Mouse (Mus musculus): Measurements from ENCODE around the gene Pnkd. TPM values are rescaled to one million over a fixed set of nuclear protein-coding genes. Genes with fewer than 3 reads are reported as not detected.
A peak's percentile ranks its signal among the peaks of the same experiment; 100 is the strongest.

Pnkd gene
- polyA plus RNA-seq, 1 experiment from 2014 or later, result 119 TPM

GRCm38 (mm10) chr1:74302229-74302628 is 17.5 kb downstream of the Pnkd start:
- Histone ChIP-seq H3K27ac (replicated peaks) (no peak overlapping the region), H3K9ac (no peak overlapping the region), H3K36me3 (no peaks in the 10 kb centered on the region; the same call in 1 of the 2 replicates), H3K4me3 (no peak overlapping the region), H3K4me2 (no peak overlapping the region), H3K27me3 (peaks cover 36% of the 10 kb centered on the region), H3K4me1 (replicated peaks) (peaks cover 14% of the 10 kb centered on the region), H3K9me3 (no peaks in the 10 kb centered on the region)
- 88% methylated on average over 7 of the region's 7 CpGs for WGBS
- ATAC-seq (ENCODE audit: low read depth), result no peak

- Histone ChIP-seq H3K4me1 (replicated peaks) (peaks cover 9% of the 10 kb centered on the region), H3K4me2 (peak overlapping the region; percentile 68; the same call in 1 of the 2 replicates), H3K27ac (replicated peaks) (no peak overlapping the region), H3K9me3 (no peaks in the 10 kb centered on the region), H3K4me3 (no peak overlapping the region), H3K27me3 (peaks cover 36% of the 10 kb centered on the region), H3K9ac (no peak overlapping the region), H3K36me3 (no peaks in the 10 kb centered on the region; the same call in 1 of the 2 replicates)
- 79% methylated on average over 2 of the region's 2 CpGs for WGBS
- no peak for ATAC-seq (ENCODE audit: low read depth)
Observed at GRCm38 (mm10) chr1:74302835-74303234, 18.1 kb downstream of the Pnkd start.

GRCm38 (mm10) chr1:74303509-74304338 is 19.0 kb downstream of the Pnkd start:
- Histone ChIP-seq H3K4me2 (peak overlapping the region; percentile 68), H3K4me3 (peak overlapping the region; percentile 48), H3K27me3 (peaks cover 36% of the 10 kb centered on the region), H3K9ac (peak overlapping the region; percentile 70), H3K9me3 (no peaks in the 10 kb centered on the region), H3K36me3 (no peaks in the 10 kb centered on the region; the same call in 1 of the 2 replicates), H3K27ac (replicated peaks) (peak overlapping the region; percentile 67), H3K4me1 (replicated peaks) (peaks cover 9% of the 10 kb centered on the region)
- ATAC-seq (ENCODE audit: low read depth), result peak; percentile 86
- WGBS, result under 1% methylated on average over 56 of the region's 56 CpGs

- H3K9ac ChIP-seq, result peak overlapping the region; percentile 70
- H3K4me3 ChIP-seq, result peak overlapping the region; percentile 48
- peak overlapping the region; percentile 68 for H3K4me2 ChIP-seq
- H3K36me3 ChIP-seq, result no peaks in the 10 kb centered on the region; the same call in 1 of the 2 replicates
- no peaks in the 10 kb centered on the region for H3K9me3 ChIP-seq
- H3K27ac ChIP-seq (replicated peaks), result peak overlapping the region; percentile 67; the same call in 1 of the 2 replicates
- no peak for ATAC-seq (ENCODE audit: low read depth)
- WGBS, result 10% methylated on average over 12 of the region's 12 CpGs
- H3K4me1 ChIP-seq (replicated peaks), result peaks cover 9% of the 10 kb centered on the region
- peaks cover 36% of the 10 kb centered on the region for H3K27me3 ChIP-seq
Observed at GRCm38 (mm10) chr1:74304339-74304790, 19.6 kb downstream of the Pnkd start.

DNA sequence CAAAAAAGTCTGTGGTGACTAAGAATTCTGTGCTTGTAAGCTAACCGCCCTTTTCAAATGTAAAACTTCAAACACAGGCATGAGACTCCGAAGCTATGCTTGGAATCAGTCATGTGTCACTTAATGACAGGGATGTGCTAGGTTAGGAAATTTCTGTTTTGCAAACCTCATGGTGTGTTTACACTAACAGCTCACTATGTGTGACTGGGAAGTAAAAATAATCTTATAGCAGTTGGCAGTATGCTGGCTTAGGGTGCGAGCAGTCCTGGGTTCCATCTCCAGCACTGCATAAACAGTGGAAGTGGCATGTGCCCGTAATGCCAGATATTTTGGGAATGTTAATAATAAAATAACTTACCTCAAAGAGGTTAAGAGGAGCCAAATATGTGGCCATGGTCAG is 20.2 kb downstream of the Pnkd start:
- 70% methylated on average over 4 of the region's 4 CpGs for WGBS
- ATAC-seq (ENCODE audit: low read depth), result no peak
- peaks cover 9% of the 10 kb centered on the region for H3K4me1 ChIP-seq (replicated peaks)
- no peaks in the 10 kb centered on the region; the same call in 1 of the 2 replicates for H3K36me3 ChIP-seq
- H3K9ac ChIP-seq, result no peak overlapping the region
- H3K4me3 ChIP-seq, result no peak overlapping the region
- H3K9me3 ChIP-seq, result no peaks in the 10 kb centered on the region
- H3K4me2 ChIP-seq, result no peak overlapping the region
- no peak overlapping the region for H3K27ac ChIP-seq (replicated peaks)
- peaks cover 36% of the 10 kb centered on the region for H3K27me3 ChIP-seq

GRCm38 (mm10) chr1:74305522-74305921 is 20.8 kb downstream of the Pnkd start, which contains the start of gene Tmbim1:
Gene Tmbim1, minus strand, starts transcription at chr1:74305622.
- no peak for ATAC-seq (ENCODE audit: low read depth)
- WGBS, result 73% methylated on average over 2 of the region's 2 CpGs
- H3K27me3 ChIP-seq, result peaks cover 36% of the 10 kb centered on the region

GRCm38 (mm10) chr1:74307146-74307545 is 22.4 kb downstream of the Pnkd start:
- 97% methylated on average over 1 of the region's 1 CpGs for WGBS
- ATAC-seq (ENCODE audit: low read depth), result no peak

More at GRCm38 (mm10) chr1:74305522-74305921, 20.8 kb downstream of the Pnkd start, which contains the start of gene Tmbim1:
- Histone ChIP-seq H3K4me3 (peak within 1 kb of the TSS; percentile 48; the same call in 1 of the 2 replicates), H3K36me3 (no peaks in the 10 kb centered on the region; the same call in 1 of the 2 replicates), H3K9me3 (no peaks in the 10 kb centered on the region), H3K4me2 (peak within 1 kb of the TSS; percentile 68), H3K27ac (replicated peaks) (no peak within 1 kb of the TSS), H3K4me1 (replicated peaks) (peaks cover 9% of the 10 kb centered on the region), H3K9ac (no peak within 1 kb of the TSS)

GRCm38 (mm10) chr1:74308001-74308964 is 23.6 kb downstream of the Pnkd start:
- Histone ChIP-seq H3K9me3 (no peaks in the 10 kb centered on the region), H3K27me3 (peaks cover 18% of the 10 kb centered on the region), H3K4me3 (no peak overlapping the region), H3K4me1 (replicated peaks) (peaks cover 9% of the 10 kb centered on the region), H3K27ac (replicated peaks) (no peak overlapping the region), H3K36me3 (no peaks in the 10 kb centered on the region), H3K9ac (no peak overlapping the region), H3K4me2 (no peak overlapping the region)
- 61% methylated on average over 10 of the region's 10 CpGs for WGBS
- ATAC-seq (ENCODE audit: low read depth), result no peak

More at GRCm38 (mm10) chr1:74307146-74307545, 22.4 kb downstream of the Pnkd start:
- H3K36me3 ChIP-seq, result no peaks in the 10 kb centered on the region
- H3K4me3 ChIP-seq, result no peak overlapping the region
- H3K27ac ChIP-seq (replicated peaks), result no peak overlapping the region
- H3K9me3 ChIP-seq, result no peaks in the 10 kb centered on the region
- H3K9ac ChIP-seq, result no peak overlapping the region
- H3K4me1 ChIP-seq (replicated peaks), result peaks cover 9% of the 10 kb centered on the region
- peaks cover 29% of the 10 kb centered on the region for H3K27me3 ChIP-seq
- H3K4me2 ChIP-seq, result no peak overlapping the region

DNA sequence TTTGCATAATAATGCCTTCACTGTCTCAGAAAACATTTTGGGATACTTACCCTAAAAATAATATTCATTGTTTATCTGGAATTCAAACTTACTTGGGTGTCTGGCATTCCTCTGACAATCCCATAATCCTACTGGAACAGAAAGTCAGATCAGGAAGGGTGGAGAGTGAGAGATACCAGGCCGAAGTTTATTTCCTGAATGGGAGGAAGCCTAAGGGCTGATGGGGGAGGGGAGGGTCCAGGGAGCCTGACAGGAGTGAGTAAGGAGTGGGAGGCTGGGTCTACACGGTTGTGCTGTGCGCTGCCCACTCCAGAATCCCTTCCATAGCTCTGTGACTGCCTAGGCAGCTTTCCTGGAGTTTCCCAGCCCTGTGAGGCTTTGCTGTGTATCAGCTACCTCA is 25.0 kb downstream of the Pnkd start:
- no peak overlapping the region for H3K27ac ChIP-seq (replicated peaks)
- WGBS, result 60% methylated on average over 3 of the region's 3 CpGs
- H3K4me3 ChIP-seq, result no peak overlapping the region
- no peaks in the 10 kb centered on the region for H3K36me3 ChIP-seq
- H3K9me3 ChIP-seq, result no peaks in the 10 kb centered on the region
- H3K4me2 ChIP-seq, result no peak overlapping the region
- H3K9ac ChIP-seq, result no peak overlapping the region
- H3K27me3 ChIP-seq, result 0 out of 2 replicates have a peak, but pooled peaks cover 5% of the 10 kb centered on the region
- no peak for ATAC-seq (ENCODE audit: low read depth)
- no peaks in the 10 kb centered on the region for H3K4me1 ChIP-seq (replicated peaks)

GRCm38 (mm10) chr1:74313049-74313692 is 28.4 kb downstream of the Pnkd start:
- Histone ChIP-seq H3K4me3 (no peak overlapping the region), H3K4me1 (replicated peaks) (peaks cover 4% of the 10 kb centered on the region; the same call in 1 of the 2 replicates), H3K9ac (no peak overlapping the region), H3K36me3 (no peaks in the 10 kb centered on the region), H3K27ac (replicated peaks) (no peak overlapping the region), H3K4me2 (no peak overlapping the region), H3K27me3 (no peaks in the 10 kb centered on the region), H3K9me3 (no peaks in the 10 kb centered on the region)
- WGBS, result 3% methylated on average over 3 of the region's 3 CpGs
- peak; percentile 59; the same call in 1 of the 2 replicates for ATAC-seq (ENCODE audit: low read depth)

DNA sequence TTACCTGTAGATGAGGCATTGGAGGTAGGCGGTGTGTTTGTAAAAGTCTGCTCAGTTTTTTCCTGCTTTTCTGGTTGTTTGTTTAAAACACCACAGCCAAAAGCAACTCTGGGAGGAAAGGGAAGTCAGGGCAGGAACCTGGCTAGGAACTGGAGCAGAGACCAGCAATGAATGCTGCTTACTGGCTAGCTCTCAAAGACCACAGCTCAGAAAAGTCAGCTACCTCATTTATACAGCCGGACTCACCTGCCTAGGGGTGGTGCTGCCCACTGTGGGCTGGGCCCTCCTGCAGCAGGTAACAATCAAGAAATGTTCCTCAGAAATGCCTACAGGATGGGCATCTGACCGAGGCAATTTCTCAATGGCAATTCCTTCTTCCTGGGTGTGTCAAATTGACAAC is 30.1 kb downstream of the Pnkd start:
- Histone ChIP-seq H3K4me1 (replicated peaks) (peaks cover 4% of the 10 kb centered on the region; the same call in 1 of the 2 replicates), H3K4me3 (no peak overlapping the region), H3K27ac (replicated peaks) (no peak overlapping the region), H3K27me3 (no peaks in the 10 kb centered on the region), H3K9ac (no peak overlapping the region), H3K36me3 (no peaks in the 10 kb centered on the region), H3K9me3 (no peaks in the 10 kb centered on the region), H3K4me2 (no peak overlapping the region)
- WGBS, result 90% methylated on average over 3 of the region's 3 CpGs
- ATAC-seq (ENCODE audit: low read depth), result no peak
